Mouse (Mus musculus) leukemia stem cell, adult 10-12 weeks (primary cell): ENCODE measurements around the gene AC109138.7. TPM values are rescaled to one million over a fixed set of nuclear protein-coding genes. Genes with fewer than 3 reads are reported as not detected.

Experiments used
- polyA plus RNA-seq: library from polyadenylated mRNA; stranded (reverse); fragments of >175 nt; gene quantifications from 2 replicates; pipeline ENCODE4 v1.2.3, GENCODE M21; 2012; ENCODE audit warnings: low replicate concordance

The AC109138.7 gene
- 2.6 and 21.1 TPM in 2 replicates for polyA plus RNA-seq

GRCm38 (mm10) chr19:4214071-4214770 lies at the start of gene AC109138.7, which contains the start of gene Clcf1:
TSS of gene AC109138.7 (plus strand) at chr19:4214357.
TSS of gene Clcf1 (plus strand) at chr19:4214238.

GRCm38 (mm10) chr19:4175368-4175947 lies 38.7 kb upstream of the AC109138.7 start, which contains the start of gene Carns1:
TSS of gene Carns1 (minus strand) at chr19:4175479.

GRCm38 (mm10) chr19:4190831-4191334 lies 23.3 kb upstream of the AC109138.7 start, which contains the start of gene Tbc1d10c:
TSS of gene Tbc1d10c (minus strand) at chr19:4191284.

GRCm38 (mm10) chr19:4191528-4192250 lies 22.5 kb upstream of the AC109138.7 start, which contains the start of gene Ppp1ca:
TSS of gene Ppp1ca (plus strand) at chr19:4192065.

GRCm38 (mm10) chr19:4201291-4201909 lies 12.8 kb upstream of the AC109138.7 start, which contains the start of gene Rad9a:
TSS of gene Rad9a (minus strand) at chr19:4201662.

GRCm38 (mm10) chr19:4231253-4232185 lies 17.4 kb downstream of the AC109138.7 start, which contains the start of gene Pold4:
TSS of gene Pold4 (plus strand) at chr19:4231899.

GRCm38 (mm10) chr19:4268566-4269361 lies 54.6 kb downstream of the AC109138.7 start, which contains the start of gene Ssh3:
TSS of gene Ssh3 (minus strand) at chr19:4269180.

Other genes starting within 250 kb of the AC109138.7 start
- gene Aldh3b2, start 242.0 kb upstream of the AC109138.7 start, polyA plus RNA-seq: 0.26 and 0.83 TPM in 2 replicates
- 4.2 and 13.1 TPM in 2 replicates for gene Acy3, start 227.8 kb upstream of the AC109138.7 start, polyA plus RNA-seq
- not detected in 2 replicates for gene Tbx10, start 221.6 kb upstream of the AC109138.7 start, polyA plus RNA-seq
- 18.3 and 18.7 TPM in 2 replicates for gene Nudt8, start 213.8 kb upstream of the AC109138.7 start, polyA plus RNA-seq
- 5.0 TPM in 2 replicates for gene Gm49405, start 213.7 kb upstream of the AC109138.7 start, polyA plus RNA-seq
- gene Doc2g, start 211.0 kb upstream of the AC109138.7 start, polyA plus RNA-seq: 9.6 and 25.7 TPM in 2 replicates
- gene Ndufv1, start 201.6 kb upstream of the AC109138.7 start, polyA plus RNA-seq: 116 and 238 TPM in 2 replicates
- 87.4 and 343 TPM in 2 replicates for gene Gstp1, start 176.4 kb upstream of the AC109138.7 start, polyA plus RNA-seq
- 0.83 TPM in 1 of 2 replicates, not detected in the other for gene Gstp2, start 168.3 kb upstream of the AC109138.7 start, polyA plus RNA-seq
- 8.9 and 10.2 TPM in 2 replicates for gene Gstp3, start 154.8 kb upstream of the AC109138.7 start, polyA plus RNA-seq
- not detected in 2 replicates for gene Cabp2, start 132.8 kb upstream of the AC109138.7 start, polyA plus RNA-seq
- gene Cdk2ap2, start 117.2 kb upstream of the AC109138.7 start, polyA plus RNA-seq: 187 and 207 TPM in 2 replicates
- gene Pitpnm1, start 114.4 kb upstream of the AC109138.7 start, polyA plus RNA-seq: 116 and 152 TPM in 2 replicates
- 140 and 201 TPM in 2 replicates for gene Aip, start 88.5 kb upstream of the AC109138.7 start, polyA plus RNA-seq
- not detected in 2 replicates for gene Gpr152, start 74.6 kb upstream of the AC109138.7 start, polyA plus RNA-seq
- 0.80 and 4.6 TPM in 2 replicates for gene Cabp4, start 70.3 kb upstream of the AC109138.7 start, polyA plus RNA-seq
- 68.6 and 81.7 TPM in 2 replicates for gene Coro1b, start 65.7 kb upstream of the AC109138.7 start, polyA plus RNA-seq
- gene Ptprcap, start 60.8 kb upstream of the AC109138.7 start, polyA plus RNA-seq: 311 and 444 TPM in 2 replicates
- gene Rps6kb2, start 51.0 kb upstream of the AC109138.7 start, polyA plus RNA-seq: 165 and 201 TPM in 2 replicates
- gene Carns1, start 38.9 kb upstream of the AC109138.7 start, polyA plus RNA-seq: 2.9 and 5.8 TPM in 2 replicates
- 91.7 and 91.9 TPM in 2 replicates for gene Tbc1d10c, start 23.1 kb upstream of the AC109138.7 start, polyA plus RNA-seq
- gene Ppp1ca, start 22.3 kb upstream of the AC109138.7 start, polyA plus RNA-seq: 230 and 449 TPM in 2 replicates
- 31.9 and 46.0 TPM in 2 replicates for gene Rad9a, start 12.7 kb upstream of the AC109138.7 start, polyA plus RNA-seq
- gene Clcf1, start 119 bp upstream of the AC109138.7 start, polyA plus RNA-seq: 22.4 and 34.6 TPM in 2 replicates
- gene Pold4, start 17.5 kb downstream of the AC109138.7 start, polyA plus RNA-seq: 20.7 and 38.4 TPM in 2 replicates
- 5.1 and 6.5 TPM in 2 replicates for gene Ssh3, start 54.8 kb downstream of the AC109138.7 start, polyA plus RNA-seq
- gene Ankrd13d, start 68.8 kb downstream of the AC109138.7 start, polyA plus RNA-seq: 7.3 and 8.3 TPM in 2 replicates
- gene Grk2, start 91.9 kb downstream of the AC109138.7 start, polyA plus RNA-seq: 462 and 498 TPM in 2 replicates
- 52.8 and 66.9 TPM in 2 replicates for gene Kdm2a, start 183.9 kb downstream of the AC109138.7 start, polyA plus RNA-seq
- gene Rhod, start 225.1 kb downstream of the AC109138.7 start, polyA plus RNA-seq: not detected in 2 replicates